Mouse (Mus musculus): Measurements from ENCODE around the gene Spo11. TPM values are rescaled to one million over a fixed set of nuclear protein-coding genes. Genes with fewer than 3 reads are reported as not detected.

Spo11 gene
- polyA plus RNA-seq, 1 experiment, result 88.7 TPM

- no peak overlapping the region for H3K4me3 ChIP-seq (ENCODE audit: control insufficient read depth, low read depth, low read length)
- H3K27me3 ChIP-seq (ENCODE audit: control insufficient read depth, insufficient read depth, low read length), result no peaks in the 10 kb centered on the region
- H3K36me3 ChIP-seq (ENCODE audit: control insufficient read depth, insufficient read depth, low read length), result no peaks in the 10 kb centered on the region
- peaks cover 2% of the 10 kb centered on the region; the same call in 1 of the 2 replicates for H3K4me1 ChIP-seq (ENCODE audit: control insufficient read depth, insufficient read depth, low read length)
- TF ChIP-seq CTCF (IDR thresholded peaks at IDR 0.05; ENCODE audit: control insufficient read depth, insufficient read depth, insufficient replicate concordance, low read depth, low read length) (no peak), POLR2A (IDR thresholded peaks at IDR 0.05; ENCODE audit: control insufficient read depth, low read depth, low read length) (no peak)
- H3K27ac ChIP-seq (ENCODE audit: control insufficient read depth, insufficient read depth, low read depth, low read length), result no peak overlapping the region
Measured at GRCm38 (mm10) chr2:173034998-173035397, 57.5 kb downstream of the Spo11 start.

GRCm38 (mm10) chr2:173035653-173036052 is 58.2 kb downstream of the Spo11 start:
- no peaks in the 10 kb centered on the region for H3K27me3 ChIP-seq (ENCODE audit: control insufficient read depth, insufficient read depth, low read length)
- TF ChIP-seq CTCF (IDR thresholded peaks at IDR 0.05; ENCODE audit: control insufficient read depth, insufficient read depth, insufficient replicate concordance, low read depth, low read length) (no peak), POLR2A (IDR thresholded peaks at IDR 0.05; ENCODE audit: control insufficient read depth, low read depth, low read length) (no peak)
- H3K4me1 ChIP-seq (ENCODE audit: control insufficient read depth, insufficient read depth, low read length), result peaks cover 2% of the 10 kb centered on the region; the same call in 1 of the 2 replicates
- H3K36me3 ChIP-seq (ENCODE audit: control insufficient read depth, insufficient read depth, low read length), result no peaks in the 10 kb centered on the region
- H3K27ac ChIP-seq (ENCODE audit: control insufficient read depth, insufficient read depth, low read depth, low read length), result no peak overlapping the region
- H3K4me3 ChIP-seq (ENCODE audit: control insufficient read depth, low read depth, low read length), result no peak overlapping the region

GRCm38 (mm10) chr2:173036055-173036454 is 58.6 kb downstream of the Spo11 start:
- no peak for TF ChIP-seq CTCF (IDR thresholded peaks at IDR 0.05; ENCODE audit: control insufficient read depth, insufficient read depth, insufficient replicate concordance, low read depth, low read length)
- TF ChIP-seq POLR2A (IDR thresholded peaks at IDR 0.05; ENCODE audit: control insufficient read depth, low read depth, low read length), result no peak
- Histone ChIP-seq H3K4me3 (ENCODE audit: control insufficient read depth, low read depth, low read length) (no peak overlapping the region), H3K36me3 (ENCODE audit: control insufficient read depth, insufficient read depth, low read length) (no peaks in the 10 kb centered on the region), H3K27ac (ENCODE audit: control insufficient read depth, insufficient read depth, low read depth, low read length) (no peak overlapping the region), H3K4me1 (ENCODE audit: control insufficient read depth, insufficient read depth, low read length) (peaks cover 2% of the 10 kb centered on the region; the same call in 1 of the 2 replicates), H3K27me3 (ENCODE audit: control insufficient read depth, insufficient read depth, low read length) (no peaks in the 10 kb centered on the region)

GRCm38 (mm10) chr2:173036611-173037010 is 59.1 kb downstream of the Spo11 start:
- no peaks in the 10 kb centered on the region for H3K27me3 ChIP-seq (ENCODE audit: control insufficient read depth, insufficient read depth, low read length)
- no peaks in the 10 kb centered on the region for H3K36me3 ChIP-seq (ENCODE audit: control insufficient read depth, insufficient read depth, low read length)
- H3K27ac ChIP-seq (ENCODE audit: control insufficient read depth, insufficient read depth, low read depth, low read length), result no peak overlapping the region
- TF ChIP-seq CTCF (IDR thresholded peaks at IDR 0.05; ENCODE audit: control insufficient read depth, insufficient read depth, insufficient replicate concordance, low read depth, low read length) (no peak), POLR2A (IDR thresholded peaks at IDR 0.05; ENCODE audit: control insufficient read depth, low read depth, low read length) (no peak)
- H3K4me1 ChIP-seq (ENCODE audit: control insufficient read depth, insufficient read depth, low read length), result peaks cover 2% of the 10 kb centered on the region; the same call in 1 of the 2 replicates
- H3K4me3 ChIP-seq (ENCODE audit: control insufficient read depth, low read depth, low read length), result no peak overlapping the region

- no peaks in the 10 kb centered on the region for H3K27me3 ChIP-seq (ENCODE audit: control insufficient read depth, insufficient read depth, low read length)
- peaks cover 2% of the 10 kb centered on the region; the same call in 1 of the 2 replicates for H3K4me1 ChIP-seq (ENCODE audit: control insufficient read depth, insufficient read depth, low read length)
- H3K27ac ChIP-seq (ENCODE audit: control insufficient read depth, insufficient read depth, low read depth, low read length), result no peak overlapping the region
- H3K4me3 ChIP-seq (ENCODE audit: control insufficient read depth, low read depth, low read length), result no peak overlapping the region
- no peak for TF ChIP-seq CTCF (IDR thresholded peaks at IDR 0.05; ENCODE audit: control insufficient read depth, insufficient read depth, insufficient replicate concordance, low read depth, low read length)
- no peak for TF ChIP-seq POLR2A (IDR thresholded peaks at IDR 0.05; ENCODE audit: control insufficient read depth, low read depth, low read length)
- no peaks in the 10 kb centered on the region for H3K36me3 ChIP-seq (ENCODE audit: control insufficient read depth, insufficient read depth, low read length)
Measured at GRCm38 (mm10) chr2:173037347-173037746, 59.8 kb downstream of the Spo11 start.

- TF ChIP-seq POLR2A (IDR thresholded peaks at IDR 0.05; ENCODE audit: control insufficient read depth, low read depth, low read length) (no peak), CTCF (IDR thresholded peaks at IDR 0.05; ENCODE audit: control insufficient read depth, insufficient read depth, insufficient replicate concordance, low read depth, low read length) (no peak)
- Histone ChIP-seq H3K27ac (ENCODE audit: control insufficient read depth, insufficient read depth, low read depth, low read length) (no peak overlapping the region), H3K27me3 (ENCODE audit: control insufficient read depth, insufficient read depth, low read length) (no peaks in the 10 kb centered on the region), H3K36me3 (ENCODE audit: control insufficient read depth, insufficient read depth, low read length) (no peaks in the 10 kb centered on the region), H3K4me1 (ENCODE audit: control insufficient read depth, insufficient read depth, low read length) (peaks cover 2% of the 10 kb centered on the region; the same call in 1 of the 2 replicates), H3K4me3 (ENCODE audit: control insufficient read depth, low read depth, low read length) (no peak overlapping the region)
Measured at GRCm38 (mm10) chr2:173037827-173038607, 60.5 kb downstream of the Spo11 start.

GRCm38 (mm10) chr2:173039041-173039440 is 61.5 kb downstream of the Spo11 start:
- H3K36me3 ChIP-seq (ENCODE audit: control insufficient read depth, insufficient read depth, low read length), result no peaks in the 10 kb centered on the region
- TF ChIP-seq POLR2A (IDR thresholded peaks at IDR 0.05; ENCODE audit: control insufficient read depth, low read depth, low read length) (no peak), CTCF (IDR thresholded peaks at IDR 0.05; ENCODE audit: control insufficient read depth, insufficient read depth, insufficient replicate concordance, low read depth, low read length) (no peak)
- no peak overlapping the region for H3K4me3 ChIP-seq (ENCODE audit: control insufficient read depth, low read depth, low read length)
- H3K27me3 ChIP-seq (ENCODE audit: control insufficient read depth, insufficient read depth, low read length), result no peaks in the 10 kb centered on the region
- H3K27ac ChIP-seq (ENCODE audit: control insufficient read depth, insufficient read depth, low read depth, low read length), result no peak overlapping the region
- peaks cover 2% of the 10 kb centered on the region; the same call in 1 of the 2 replicates for H3K4me1 ChIP-seq (ENCODE audit: control insufficient read depth, insufficient read depth, low read length)

All from testis, adult 2 months (tissue).